Mouse (Mus musculus): ENCODE measurements around the gene Hs3st6.

DNA sequence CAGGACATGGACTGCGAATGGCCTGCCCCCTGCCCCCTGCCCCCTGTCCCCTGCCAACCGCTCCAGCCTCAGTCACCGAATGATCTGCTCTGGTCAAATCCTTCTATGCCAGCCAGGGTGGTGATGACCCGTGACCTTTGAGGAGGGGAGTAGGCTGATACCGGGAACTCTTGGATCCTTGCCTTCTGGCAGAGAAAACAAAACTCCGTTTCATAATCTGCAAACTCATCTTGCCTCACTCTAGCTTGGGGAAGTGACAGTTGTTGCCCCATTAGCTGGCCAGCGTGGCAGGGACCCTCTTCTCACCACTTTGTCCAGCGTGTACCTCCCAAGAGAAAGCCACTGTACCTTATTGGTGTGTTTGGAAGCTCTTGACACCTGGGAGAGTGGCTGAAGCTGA, 10.5 kb upstream of the Hs3st6 start:
- no peak for TF ChIP-seq CTCF (IDR thresholded peaks at IDR 0.05; ENCODE audit: borderline replicate concordance, insufficient read depth, low read depth, low read length)
- TF ChIP-seq POLR2A (IDR thresholded peaks at IDR 0.05; ENCODE audit: borderline replicate concordance, insufficient read depth, low read length) = no peak
